Mouse (Mus musculus): ENCODE measurements at regions not wholly inside any gene's neighbourhood (a gene's known extent, or its start where the extent isn't known, plus 50 kb on each side); places are given as distances from the start of the nearest gene placed in this dataset.

GRCm38 (mm10) chrX:21828975-21829374, 84.1 kb upstream of the Gm28269 start:
- DNase-seq (ENCODE audit: low spot score in 2 of 2), result peak; percentile 18 to 21

GRCm38 (mm10) chrX:21809212-21809611, 64.3 kb upstream of the Gm28269 start:
- DNase-seq (ENCODE audit: low spot score in 2 of 2), result no peak

GRCm38 (mm10) chrX:21801834-21802233, 56.9 kb upstream of the Gm28269 start:
- DNase-seq (ENCODE audit: low spot score in 2 of 2), result no peak
